Mouse (Mus musculus) lung, adult 2 months (tissue): ENCODE data around the gene Tnpo1.

Experiments used
- CTCF ChIP-seq: fragments of 200-500 bp; IDR thresholded peaks from 2 replicates; pipeline ENCODE4 v1.5.1; 2011; ENCODE audit warnings: mild to moderate bottlenecking, low read length, control low read depth; ENCODE audit not compliant: insufficient read depth
- POLR2A ChIP-seq: fragments of 200-500 bp; IDR thresholded peaks from 2 replicates; pipeline ENCODE4 v1.6.1; 2011; ENCODE audit warnings: low read depth, mild to moderate bottlenecking, control low read depth, low read length, borderline replicate concordance; ENCODE audit errors: extremely low read depth

- TF ChIP-seq CTCF (no peak), POLR2A (no peak)
These were observed 12.0 kb downstream of the Tnpo1 start for GRCm38 (mm10) chr13:98914010-98914843.
